Mouse (Mus musculus): Measurements from ENCODE around the gene Scrn3.
A peak's percentile ranks its signal among the peaks of the same experiment; 100 is the strongest.

Gene Scrn3

DNA sequence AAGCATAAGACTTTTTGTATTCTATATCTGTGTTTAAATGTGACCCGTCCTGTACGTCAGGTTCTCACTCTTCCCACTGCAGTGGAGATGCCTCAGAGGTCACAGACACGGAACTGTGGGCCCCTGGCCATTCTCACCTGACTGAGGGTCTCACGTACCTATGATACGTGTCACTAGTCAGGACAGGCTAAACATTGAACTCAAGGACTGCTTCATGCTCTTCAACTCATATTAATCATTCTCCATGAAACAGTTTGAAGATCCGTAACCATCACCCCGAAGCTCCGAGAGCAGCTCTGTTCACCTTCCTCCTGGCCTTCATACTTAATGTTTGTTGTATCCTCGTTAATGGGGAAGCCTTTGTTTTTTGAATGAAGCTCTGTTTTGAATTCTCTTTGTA lies 5.0 kb downstream of the Scrn3 start:
- no peak for DNase-seq

- DNase-seq, result no peak
Observed at GRCm38 (mm10) chr2:73319218-73319617, 6.8 kb downstream of the Scrn3 start.

- DNase-seq, result no peak
Observed at GRCm38 (mm10) chr2:73322991-73323390, 10.6 kb downstream of the Scrn3 start.

GRCm38 (mm10) chr2:73325871-73326270 lies 13.5 kb downstream of the Scrn3 start:
- DNase-seq, result no peak

GRCm38 (mm10) chr2:73335949-73336348 lies 23.5 kb downstream of the Scrn3 start:
- no peak for DNase-seq

- no peak for DNase-seq
Observed at GRCm38 (mm10) chr2:73338415-73338814, 26.0 kb downstream of the Scrn3 start.

DNA sequence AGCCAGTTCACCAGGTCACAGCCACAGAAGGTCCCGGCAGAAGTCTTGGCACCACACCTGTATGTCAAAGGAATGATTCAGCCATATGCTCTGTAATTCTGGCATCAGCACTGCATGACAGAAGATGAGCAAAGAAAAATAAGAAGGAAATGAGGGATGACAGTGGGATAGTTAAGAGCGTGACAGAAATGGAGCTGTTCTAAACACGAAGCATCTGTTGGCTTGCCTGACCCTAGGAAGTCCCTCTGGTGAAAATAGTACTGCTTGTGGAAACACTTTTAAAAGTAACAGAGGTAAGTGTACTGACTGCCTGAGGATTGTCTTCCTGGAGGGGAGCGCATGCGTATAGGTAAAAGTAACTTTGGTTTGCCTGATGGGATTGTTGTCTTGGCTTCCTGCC lies 31.3 kb downstream of the Scrn3 start:
- DNase-seq, result no peak

- DNase-seq, result no peak
Observed at GRCm38 (mm10) chr2:73345204-73345603, 32.8 kb downstream of the Scrn3 start.

DNA sequence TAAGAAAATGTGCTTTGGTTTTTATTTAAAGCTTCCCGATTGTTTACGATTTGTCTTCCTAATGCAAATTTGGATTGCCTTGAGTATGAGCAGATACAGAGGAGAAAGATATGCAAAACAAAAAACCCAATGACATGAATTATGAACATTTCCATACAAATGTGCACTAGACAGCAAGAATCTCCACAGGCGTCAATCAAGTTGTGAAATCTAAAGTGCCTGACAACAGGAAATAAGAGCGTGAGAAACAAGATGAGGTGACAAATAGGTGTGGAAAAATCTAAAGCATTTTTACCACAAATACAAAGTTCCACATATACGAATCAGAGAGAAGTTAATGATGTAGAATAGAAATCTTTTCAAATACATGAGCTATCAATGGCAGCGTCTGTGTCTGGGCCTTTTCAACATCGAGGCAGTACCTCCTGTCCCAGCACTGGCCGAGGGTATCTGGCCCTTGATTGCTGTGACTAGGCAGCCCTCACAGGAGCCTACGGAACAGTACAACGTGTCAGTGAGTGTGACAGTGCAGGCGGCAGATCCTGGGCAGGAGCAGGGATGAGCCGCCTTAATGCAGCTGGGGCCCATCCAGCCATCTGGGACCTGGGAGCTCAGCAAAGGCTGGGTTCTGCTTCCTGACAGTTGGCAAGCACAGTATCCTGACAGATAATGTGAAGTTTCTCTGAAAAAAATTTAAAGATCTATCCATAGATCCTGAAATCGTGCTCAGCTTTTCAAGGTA lies 34.1 kb downstream of the Scrn3 start:
- peak in 1 of 2 experiments; percentile 21 for DNase-seq

DNA sequence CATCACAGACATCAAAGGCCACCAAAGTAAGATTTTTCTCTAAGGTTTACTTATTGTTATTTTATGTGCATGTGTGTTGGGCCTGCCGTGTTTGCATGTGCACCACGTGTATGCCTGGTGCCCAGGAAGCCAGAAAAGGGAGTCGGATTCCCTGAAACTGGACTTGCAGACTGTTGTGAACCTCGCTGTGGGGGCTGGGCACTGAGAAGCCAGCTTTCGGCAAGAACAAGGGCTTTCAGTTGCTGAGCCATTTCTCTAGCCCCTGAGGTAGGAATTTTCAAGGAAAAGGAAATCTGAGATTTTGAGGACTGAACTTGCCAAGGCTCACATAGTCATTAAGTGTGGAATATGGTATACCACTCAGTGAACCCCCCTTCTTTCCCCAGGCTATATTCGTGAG lies 34.7 kb downstream of the Scrn3 start:
- no peak for DNase-seq

GRCm38 (mm10) chr2:73347766-73348165 lies 35.4 kb downstream of the Scrn3 start:
- DNase-seq, result no peak

GRCm38 (mm10) chr2:73348221-73348620 lies 35.8 kb downstream of the Scrn3 start:
- DNase-seq, result no peak

GRCm38 (mm10) chr2:73351496-73351895 lies 39.1 kb downstream of the Scrn3 start:
- no peak for DNase-seq

- peak in 1 of 2 experiments; percentile 20 for DNase-seq
Observed at GRCm38 (mm10) chr2:73351927-73352374, 39.5 kb downstream of the Scrn3 start.

DNA sequence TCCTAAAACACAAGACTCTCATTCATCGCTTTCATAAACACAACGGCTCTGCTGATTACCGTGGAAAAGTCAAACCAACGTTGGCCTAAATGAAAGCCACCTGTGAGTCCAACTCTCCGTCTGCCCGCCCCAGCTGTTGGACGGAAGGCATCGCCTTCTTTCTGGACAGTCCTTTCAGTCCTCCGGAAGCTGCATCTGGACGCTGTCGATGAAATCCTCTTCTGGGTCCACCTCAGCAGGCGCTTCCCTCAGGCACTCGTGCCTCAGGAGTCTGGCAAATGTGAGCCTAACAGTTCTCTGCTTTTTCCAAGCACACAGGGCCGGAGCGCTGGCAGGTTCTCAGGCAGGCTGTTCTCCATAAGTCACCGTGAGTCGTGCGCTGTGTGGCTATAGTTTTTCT lies 44.6 kb downstream of the Scrn3 start:
- DNase-seq, result peak in 1 of 2 experiments; percentile 7

DNA sequence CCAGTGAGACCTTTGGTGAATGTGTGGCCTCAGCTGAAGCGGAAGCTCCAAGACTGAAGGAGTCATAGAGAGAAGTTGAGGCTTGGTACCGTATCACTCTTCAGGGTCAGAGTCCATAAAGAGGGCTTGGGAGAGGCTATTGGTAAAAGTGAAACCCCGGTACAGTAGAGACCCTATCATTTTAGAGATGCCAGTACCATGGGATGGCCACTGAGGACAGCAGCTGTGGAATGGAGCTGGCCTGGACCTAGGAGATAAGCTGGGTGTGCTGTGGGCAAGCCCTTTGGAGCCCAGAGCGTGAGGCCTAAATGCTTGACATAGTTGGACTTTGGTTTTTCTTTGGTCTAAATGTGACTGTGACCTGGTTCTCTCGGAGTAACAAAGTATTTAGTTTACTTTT lies 47.5 kb downstream of the Scrn3 start:
- DNase-seq, result no peak

GRCm38 (mm10) chr2:73360536-73360935 lies 48.1 kb downstream of the Scrn3 start:
- no peak for DNase-seq

DNA sequence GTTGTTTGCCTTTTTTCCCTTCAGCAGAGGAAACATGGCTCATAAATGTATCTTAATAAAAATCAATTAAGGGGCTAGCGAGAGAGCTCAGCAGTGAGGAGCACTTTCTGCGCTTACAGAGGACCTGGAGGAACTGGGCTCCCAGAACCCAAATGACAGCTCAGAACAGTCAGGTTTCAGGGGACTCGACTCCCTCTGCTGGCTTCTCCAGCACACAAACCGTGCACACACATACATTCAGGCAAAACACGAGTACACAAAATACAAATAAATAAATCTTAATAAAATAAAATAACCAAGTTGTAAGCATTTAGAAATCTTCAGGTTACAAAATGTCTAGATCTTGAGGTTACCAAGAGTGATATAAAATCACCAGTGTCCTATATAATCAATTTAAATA lies 51.0 kb downstream of the Scrn3 start:
- no peak for DNase-seq

DNA sequence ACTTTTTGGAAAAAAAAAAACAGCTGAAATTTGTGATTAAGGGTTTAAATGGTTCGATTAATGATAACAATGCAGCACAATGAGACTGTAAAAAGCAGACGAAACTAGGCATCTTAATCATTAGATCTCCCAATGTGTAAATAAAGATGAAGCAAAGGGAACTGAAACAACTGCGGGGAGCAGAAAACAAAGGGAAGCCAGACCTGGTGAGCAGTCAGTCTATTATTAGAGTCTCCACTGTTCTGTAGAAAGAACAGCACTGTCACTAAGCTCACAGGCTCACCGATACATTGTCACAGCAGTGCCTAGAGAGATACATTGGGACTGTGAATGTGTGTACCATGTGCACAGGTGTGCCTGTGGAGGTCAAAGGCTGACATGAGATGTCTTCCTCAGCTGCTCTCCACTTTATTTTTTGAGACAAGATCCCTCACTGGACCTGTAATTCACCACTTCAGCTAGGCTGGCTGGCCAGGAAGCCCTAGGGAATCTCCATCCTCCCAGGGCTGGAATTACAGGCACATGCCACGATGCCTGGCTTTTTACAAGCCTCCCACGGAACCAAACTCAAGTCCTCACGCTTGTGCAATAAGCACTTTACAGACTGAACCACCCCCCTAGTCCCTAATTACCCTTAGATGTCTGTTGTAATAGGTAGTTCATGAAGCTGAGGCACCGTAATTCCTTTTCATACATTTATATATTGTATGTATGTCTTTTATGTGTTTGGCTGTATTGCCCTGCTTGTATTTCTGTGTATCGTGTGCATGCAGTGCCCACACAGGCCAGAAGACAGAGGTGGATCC lies 59.3 kb downstream of the Scrn3 start:
- DNase-seq, result no peak

DNA sequence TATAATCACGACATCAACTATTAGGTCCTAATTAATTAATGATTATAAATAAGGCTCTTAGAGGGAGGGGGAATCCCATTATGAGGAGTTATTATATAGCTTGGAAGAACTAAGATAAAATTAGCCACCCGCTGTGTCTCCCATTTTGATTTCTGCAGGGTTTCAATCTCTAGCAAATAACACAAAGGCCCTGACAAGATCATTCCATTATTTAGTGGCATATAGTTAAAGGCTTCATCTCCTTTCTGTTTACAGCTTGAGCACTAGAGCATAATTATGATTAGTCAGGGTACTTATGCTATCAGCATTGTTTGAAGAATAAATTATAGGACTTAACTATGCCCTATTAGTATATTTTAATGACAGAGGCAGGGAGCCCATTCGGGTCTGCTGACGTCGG lies 65.9 kb downstream of the Scrn3 start:
- DNase-seq, result no peak

DNA sequence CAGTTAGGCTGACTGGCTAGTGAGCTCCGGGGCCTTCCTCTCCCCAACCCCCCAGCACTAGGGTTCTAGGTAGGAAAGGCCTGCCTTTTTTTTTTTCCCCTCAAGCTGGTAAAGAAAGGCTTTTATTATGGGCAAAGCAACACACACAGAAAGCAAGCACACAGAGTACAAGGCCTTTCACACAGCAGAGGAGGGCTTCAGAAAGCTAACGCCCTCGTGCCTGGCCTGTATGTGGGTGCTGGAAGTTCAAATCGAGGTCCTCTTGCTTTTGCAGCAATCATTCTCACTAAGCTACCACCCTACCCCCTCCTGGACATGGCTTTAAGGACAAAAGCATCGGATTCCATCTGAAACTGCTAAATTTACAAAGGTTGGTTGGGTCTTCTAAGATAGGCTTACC lies 67.3 kb downstream of the Scrn3 start:
- DNase-seq, result no peak

DNA sequence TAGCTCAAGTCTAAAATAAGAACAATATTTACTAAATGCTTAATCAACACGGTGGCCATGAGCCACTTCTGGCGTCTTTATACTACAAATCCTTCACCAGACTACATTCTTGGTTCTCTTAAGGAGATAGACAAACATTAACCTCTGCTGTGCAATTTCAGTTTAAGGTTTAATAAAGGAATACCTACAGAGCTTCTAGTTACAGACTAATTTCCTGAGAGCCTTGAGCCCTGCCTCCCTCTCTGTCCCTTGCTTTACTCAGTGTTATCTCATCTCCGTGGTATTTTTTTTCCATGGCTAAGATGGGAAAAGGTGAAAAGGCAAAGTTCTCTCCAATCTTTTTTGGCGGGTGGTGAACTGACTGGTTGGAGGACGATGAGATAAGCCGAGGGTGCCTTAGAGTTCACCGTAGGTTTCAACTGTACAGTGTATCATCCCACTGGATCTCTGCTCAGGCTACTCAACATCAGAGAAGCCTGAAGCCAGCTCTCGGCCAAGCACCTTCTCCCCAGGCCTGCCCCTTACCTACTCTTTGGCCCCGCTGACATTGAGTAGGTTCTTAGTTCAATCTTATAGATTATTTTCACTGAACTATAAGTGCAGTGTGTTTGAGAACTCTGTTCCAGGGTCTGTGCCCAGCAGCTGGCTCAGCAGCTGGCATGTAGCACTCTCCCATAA lies 68.0 kb downstream of the Scrn3 start:
- no peak for DNase-seq

DNA sequence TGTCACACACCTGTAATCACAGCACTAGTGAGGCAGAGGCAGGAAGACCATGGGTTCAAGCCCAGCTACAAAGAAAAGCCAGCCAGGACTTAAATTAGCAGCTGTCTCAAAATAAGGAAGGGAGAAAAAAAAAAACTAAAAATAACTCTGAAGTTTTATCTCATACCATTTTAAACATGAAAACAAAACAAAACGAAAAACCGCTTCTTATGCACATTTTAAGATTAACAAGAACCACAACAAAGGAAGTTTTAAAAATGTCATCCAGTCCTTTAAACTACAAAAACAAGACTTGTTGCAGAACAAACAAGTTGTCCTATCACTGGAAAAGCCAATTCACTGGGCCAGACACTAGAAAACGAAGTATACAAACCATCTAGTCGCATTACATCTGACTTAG lies 72.8 kb downstream of the Scrn3 start:
- DNase-seq, result no peak

Measured in cerebellum, postnatal 14 days (tissue).